Mouse (Mus musculus): ENCODE measurements at regions not wholly inside any gene's neighbourhood (a gene's known extent, or its start where the extent isn't known, plus 50 kb on each side); places are given as distances from the start of the nearest gene placed in this dataset.

- WGBS: 50% methylated on average over 25 of the region's 25 CpGs
- 0 out of 2 replicates have a peak, but pooled peaks have one; percentile 46 for ATAC-seq
- no peaks in the 10 kb centered on the region for H3K9me3 ChIP-seq (ENCODE audit: control insufficient read depth, low read length)
- no peak overlapping the region for H3K9ac ChIP-seq (ENCODE audit: low read depth, low read length)
- no peak overlapping the region for H3K27ac ChIP-seq (ENCODE audit: low read length)
- no peaks in the 10 kb centered on the region for H3K27me3 ChIP-seq (replicated peaks; ENCODE audit: control insufficient read depth, insufficient read depth, low read length)
- peak overlapping the region; percentile 26; the same call in 1 of the 2 replicates for H3K4me2 ChIP-seq (ENCODE audit: low read depth, low read length)
- H3K36me3 ChIP-seq (ENCODE audit: control insufficient read depth, insufficient read depth, low read length): no peaks in the 10 kb centered on the region
- H3K4me3 ChIP-seq (ENCODE audit: low read length): no peak overlapping the region
- peaks cover 3% of the 10 kb centered on the region; the same call in 1 of the 2 replicates for H3K4me1 ChIP-seq (ENCODE audit: control insufficient read depth, insufficient read depth, low read length)
These were observed 83.9 kb upstream of the Zfp366 start for GRCm38 (mm10) chr13:99100430-99101409.

- Histone ChIP-seq H3K27me3 (replicated peaks; ENCODE audit: control insufficient read depth, insufficient read depth, low read length) (no peaks in the 10 kb centered on the region), H3K4me2 (ENCODE audit: low read depth, low read length) (no peak overlapping the region), H3K9me3 (ENCODE audit: control insufficient read depth, low read length) (no peaks in the 10 kb centered on the region), H3K4me1 (ENCODE audit: control insufficient read depth, insufficient read depth, low read length) (peaks cover 3% of the 10 kb centered on the region; the same call in 1 of the 2 replicates), H3K4me3 (ENCODE audit: low read length) (no peak overlapping the region), H3K36me3 (ENCODE audit: control insufficient read depth, insufficient read depth, low read length) (no peaks in the 10 kb centered on the region), H3K9ac (ENCODE audit: low read depth, low read length) (no peak overlapping the region), H3K27ac (ENCODE audit: low read length) (no peak overlapping the region)
- 71% methylated on average over 6 of the region's 6 CpGs for WGBS
- ATAC-seq: no peak
These were observed 84.7 kb upstream of the Zfp366 start for GRCm38 (mm10) chr13:99099794-99100429.

- no peak for ATAC-seq
- 78% methylated on average over 7 of the region's 7 CpGs for WGBS
- Histone ChIP-seq H3K36me3 (ENCODE audit: control insufficient read depth, insufficient read depth, low read length) (no peaks in the 10 kb centered on the region), H3K9ac (ENCODE audit: low read depth, low read length) (no peak overlapping the region), H3K4me2 (ENCODE audit: low read depth, low read length) (no peak overlapping the region), H3K27me3 (replicated peaks; ENCODE audit: control insufficient read depth, insufficient read depth, low read length) (no peaks in the 10 kb centered on the region), H3K27ac (ENCODE audit: low read length) (no peak overlapping the region), H3K4me3 (ENCODE audit: low read length) (no peak overlapping the region), H3K4me1 (ENCODE audit: control insufficient read depth, insufficient read depth, low read length) (peaks cover 3% of the 10 kb centered on the region; the same call in 1 of the 2 replicates), H3K9me3 (ENCODE audit: control insufficient read depth, low read length) (no peaks in the 10 kb centered on the region)
These were observed 85.4 kb upstream of the Zfp366 start for GRCm38 (mm10) chr13:99099226-99099625.

GRCm38 (mm10) chr13:99097606-99098545 is 86.7 kb upstream of the Zfp366 start:
- 96% methylated on average over 6 of the region's 6 CpGs for WGBS
- no peak overlapping the region for H3K9ac ChIP-seq (ENCODE audit: low read depth, low read length)
- no peaks in the 10 kb centered on the region for H3K9me3 ChIP-seq (ENCODE audit: control insufficient read depth, low read length)
- H3K27ac ChIP-seq (ENCODE audit: low read length): no peak overlapping the region
- ATAC-seq: no peak
- no peaks in the 10 kb centered on the region for H3K27me3 ChIP-seq (replicated peaks; ENCODE audit: control insufficient read depth, insufficient read depth, low read length)
- H3K36me3 ChIP-seq (ENCODE audit: control insufficient read depth, insufficient read depth, low read length): no peaks in the 10 kb centered on the region
- H3K4me2 ChIP-seq (ENCODE audit: low read depth, low read length): no peak overlapping the region
- peaks cover 3% of the 10 kb centered on the region; the same call in 1 of the 2 replicates for H3K4me1 ChIP-seq (ENCODE audit: control insufficient read depth, insufficient read depth, low read length)
- H3K4me3 ChIP-seq (ENCODE audit: low read length): no peak overlapping the region

GRCm38 (mm10) chr13:99096837-99097236 is 87.8 kb upstream of the Zfp366 start:
- no peak for ATAC-seq
- Histone ChIP-seq H3K4me3 (ENCODE audit: low read length) (no peak overlapping the region), H3K27me3 (replicated peaks; ENCODE audit: control insufficient read depth, insufficient read depth, low read length) (no peaks in the 10 kb centered on the region), H3K9me3 (ENCODE audit: control insufficient read depth, low read length) (no peaks in the 10 kb centered on the region), H3K9ac (ENCODE audit: low read depth, low read length) (no peak overlapping the region), H3K36me3 (ENCODE audit: control insufficient read depth, insufficient read depth, low read length) (no peaks in the 10 kb centered on the region), H3K27ac (ENCODE audit: low read length) (no peak overlapping the region), H3K4me1 (ENCODE audit: control insufficient read depth, insufficient read depth, low read length) (peaks cover 11% of the 10 kb centered on the region), H3K4me2 (ENCODE audit: low read depth, low read length) (no peak overlapping the region)
- WGBS: 92% methylated on average over 6 of the region's 6 CpGs

- 89% methylated on average over 5 of the region's 5 CpGs for WGBS
- Histone ChIP-seq H3K27ac (ENCODE audit: low read length) (no peak overlapping the region), H3K9ac (ENCODE audit: low read depth, low read length) (no peak overlapping the region), H3K36me3 (ENCODE audit: control insufficient read depth, insufficient read depth, low read length) (no peaks in the 10 kb centered on the region), H3K4me2 (ENCODE audit: low read depth, low read length) (no peak overlapping the region), H3K4me1 (ENCODE audit: control insufficient read depth, insufficient read depth, low read length) (peaks cover 12% of the 10 kb centered on the region), H3K27me3 (replicated peaks; ENCODE audit: control insufficient read depth, insufficient read depth, low read length) (no peaks in the 10 kb centered on the region), H3K9me3 (ENCODE audit: control insufficient read depth, low read length) (no peaks in the 10 kb centered on the region), H3K4me3 (ENCODE audit: low read length) (no peak overlapping the region)
- no peak for ATAC-seq
These were observed 89.6 kb upstream of the Zfp366 start for GRCm38 (mm10) chr13:99095006-99095405.

GRCm38 (mm10) chr13:99094221-99094620 is 90.4 kb upstream of the Zfp366 start:
- H3K27me3 ChIP-seq (replicated peaks; ENCODE audit: control insufficient read depth, insufficient read depth, low read length): no peaks in the 10 kb centered on the region
- no peak overlapping the region for H3K4me2 ChIP-seq (ENCODE audit: low read depth, low read length)
- WGBS: 85% methylated on average over 5 of the region's 5 CpGs
- no peaks in the 10 kb centered on the region for H3K36me3 ChIP-seq (ENCODE audit: control insufficient read depth, insufficient read depth, low read length)
- H3K27ac ChIP-seq (ENCODE audit: low read length): no peak overlapping the region
- no peak for ATAC-seq
- no peaks in the 10 kb centered on the region for H3K9me3 ChIP-seq (ENCODE audit: control insufficient read depth, low read length)
- peaks cover 12% of the 10 kb centered on the region for H3K4me1 ChIP-seq (ENCODE audit: control insufficient read depth, insufficient read depth, low read length)
- no peak overlapping the region for H3K4me3 ChIP-seq (ENCODE audit: low read length)
- no peak overlapping the region for H3K9ac ChIP-seq (ENCODE audit: low read depth, low read length)

- H3K27me3 ChIP-seq (replicated peaks; ENCODE audit: control insufficient read depth, insufficient read depth, low read length): no peaks in the 10 kb centered on the region
- 12% methylated on average over 9 of the region's 9 CpGs for WGBS
- H3K4me3 ChIP-seq (ENCODE audit: low read length): no peak overlapping the region
- ATAC-seq: peak; percentile 88
- peaks cover 12% of the 10 kb centered on the region for H3K4me1 ChIP-seq (ENCODE audit: control insufficient read depth, insufficient read depth, low read length)
- no peaks in the 10 kb centered on the region for H3K36me3 ChIP-seq (ENCODE audit: control insufficient read depth, insufficient read depth, low read length)
- H3K27ac ChIP-seq (ENCODE audit: low read length): no peak overlapping the region
- no peak overlapping the region for H3K9ac ChIP-seq (ENCODE audit: low read depth, low read length)
- H3K9me3 ChIP-seq (ENCODE audit: control insufficient read depth, low read length): no peaks in the 10 kb centered on the region
- H3K4me2 ChIP-seq (ENCODE audit: low read depth, low read length): no peak overlapping the region
These were observed 91.4 kb upstream of the Zfp366 start for GRCm38 (mm10) chr13:99093269-99093668.
